Mouse (Mus musculus): Measurements from ENCODE around the gene Qprt. TPM values are rescaled to one million over a fixed set of nuclear protein-coding genes. Genes with fewer than 3 reads are reported as not detected.

Gene Qprt
- polyA plus RNA-seq, 1 experiment, result 0.81 TPM

- no peak for DNase-seq (ENCODE audit: low spot score)
Observed at GRCm38 (mm10) chr7:127133125-127133524, 11.1 kb upstream of the Qprt start.

GRCm38 (mm10) chr7:127129638-127130037, 7.6 kb upstream of the Qprt start:
- no peak for DNase-seq (ENCODE audit: low spot score)

GRCm38 (mm10) chr7:127121061-127121910, 740 bp downstream of the Qprt start:
- no peak for DNase-seq (ENCODE audit: low spot score)

- DNase-seq (ENCODE audit: low spot score), result no peak
Observed at GRCm38 (mm10) chr7:127118671-127119445, 3.2 kb downstream of the Qprt start.

- no peak for DNase-seq (ENCODE audit: low spot score)
Observed at GRCm38 (mm10) chr7:127117948-127118347, 4.1 kb downstream of the Qprt start.

- DNase-seq (ENCODE audit: low spot score), result no peak
Observed at GRCm38 (mm10) chr7:127116331-127116935, 5.6 kb downstream of the Qprt start.

GRCm38 (mm10) chr7:127114920-127115319, 7.1 kb downstream of the Qprt start:
- no peak for DNase-seq (ENCODE audit: low spot score)

GRCm38 (mm10) chr7:127113614-127114259, 8.3 kb downstream of the Qprt start:
- no peak for DNase-seq (ENCODE audit: low spot score)

GRCm38 (mm10) chr7:127112921-127113597, 9.0 kb downstream of the Qprt start:
- no peak for DNase-seq (ENCODE audit: low spot score)

GRCm38 (mm10) chr7:127112251-127112841, 9.7 kb downstream of the Qprt start:
- DNase-seq (ENCODE audit: low spot score), result no peak

- DNase-seq (ENCODE audit: low spot score), result no peak
Observed at GRCm38 (mm10) chr7:127111461-127111860, 10.6 kb downstream of the Qprt start.

- DNase-seq (ENCODE audit: low spot score), result no peak
Observed at GRCm38 (mm10) chr7:127110239-127111007, 11.6 kb downstream of the Qprt start.

GRCm38 (mm10) chr7:127105551-127105950, 16.5 kb downstream of the Qprt start:
- DNase-seq (ENCODE audit: low spot score), result no peak

- DNase-seq (ENCODE audit: low spot score), result no peak
Observed at GRCm38 (mm10) chr7:127104560-127105332, 17.3 kb downstream of the Qprt start.

- no peak for DNase-seq (ENCODE audit: low spot score)
Observed at GRCm38 (mm10) chr7:127103960-127104359, 18.1 kb downstream of the Qprt start.

- DNase-seq (ENCODE audit: low spot score), result no peak
Observed at GRCm38 (mm10) chr7:127102148-127102547, 19.9 kb downstream of the Qprt start.

GRCm38 (mm10) chr7:127101451-127102016, 20.5 kb downstream of the Qprt start:
- no peak for DNase-seq (ENCODE audit: low spot score)

GRCm38 (mm10) chr7:127099528-127099927, 22.5 kb downstream of the Qprt start:
- DNase-seq (ENCODE audit: low spot score), result no peak

GRCm38 (mm10) chr7:127098950-127099349, 23.1 kb downstream of the Qprt start:
- no peak for DNase-seq (ENCODE audit: low spot score)
